15 mouse cellular contexts compared by ENCODE assay signal in the genomic region with DNA sequence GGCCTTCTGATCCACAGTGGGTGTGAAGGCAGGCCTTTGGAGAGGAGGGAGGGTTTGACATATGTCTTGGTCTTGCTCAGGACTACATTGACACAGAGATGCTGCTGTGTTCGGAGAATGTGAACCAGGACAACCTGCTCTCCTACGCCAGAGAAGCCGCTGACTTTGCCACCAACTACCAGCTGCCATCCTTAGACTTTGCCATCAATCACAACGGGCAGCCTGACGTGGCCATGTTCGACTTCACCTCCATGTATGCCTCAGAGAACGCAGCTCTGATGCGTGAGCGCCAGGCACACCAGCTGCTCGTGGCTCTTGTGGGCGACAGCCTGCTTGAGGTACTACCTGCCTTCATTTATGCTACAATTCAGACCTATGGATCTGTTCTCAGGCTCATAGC.
"Had no signal": no experiment of that assay in that cellular context is flagged by ENCODE, and none has a peak within 500 bp of the region (broad histone marks: within the 10 kb centered on the region; RNA-seq: fewer than 3 reads in every experiment).

No protein-coding gene starts in this region.

- H3K4me3 ChIP-seq: kidney, embryonic 15.5 days; limb, embryonic 15.5 days; liver, embryonic 12.5 days; midbrain, embryonic 10.5 days; myocyte; neural tube, embryonic 15.5 days had no signal

- H3K27ac ChIP-seq: kidney, embryonic 15.5 days; limb, embryonic 15.5 days; liver, embryonic 12.5 days; midbrain, embryonic 10.5 days; neural tube, embryonic 15.5 days had no signal

- H3K36me3 ChIP-seq: limb, embryonic 15.5 days; midbrain, embryonic 10.5 days; neural tube, embryonic 15.5 days had no signal

- H3K9me3 ChIP-seq: kidney, embryonic 15.5 days; limb, embryonic 15.5 days; liver, embryonic 12.5 days; midbrain, embryonic 10.5 days; neural tube, embryonic 15.5 days had no signal

- ATAC-seq: liver, embryonic 12.5 days had no signal

- H3K27me3 ChIP-seq: kidney, embryonic 15.5 days; liver, embryonic 12.5 days; neural tube, embryonic 15.5 days had no signal

- DNase-seq: kidney, postnatal 14 days; layer of hippocampus, postnatal 36 days; lung, embryonic 14.5 days; lung, postnatal 10 days; lung, postnatal 4 days; midbrain, embryonic 14.5 days; right cerebral cortex, adult 18-20 months; right cerebral cortex, postnatal 25 days; thymus, postnatal 14 days had no signal

- H3K4me2 ChIP-seq: kidney, embryonic 15.5 days; limb, embryonic 15.5 days; liver, embryonic 12.5 days; lung, embryonic 14.5 days; neural tube, embryonic 15.5 days had no signal

- H3K4me1 ChIP-seq: liver, embryonic 12.5 days; midbrain, embryonic 10.5 days had no signal

- H3K9ac ChIP-seq: kidney, embryonic 15.5 days; limb, embryonic 15.5 days; liver, embryonic 12.5 days; lung, embryonic 14.5 days; neural tube, embryonic 15.5 days had no signal
